Mouse (Mus musculus) regulatory T cell (primary cell): ENCODE data around the gene Phf1.
"Not testable (repeated sequence)": the region's sequence is repeated elsewhere in the genome, so short reads cannot be mapped to it uniquely, and the experiment has no call there.

ENCODE experiments used
- in situ Hi-C: fragments of 300-600 bp; cut with MboI, MseI; formaldehyde crosslinking; loops from one replicate; pipeline ENCODE4 v1.15.1; 2025; ENCODE audit warnings: high pct_unique_total_duplicates

The Phf1 gene

DNA sequence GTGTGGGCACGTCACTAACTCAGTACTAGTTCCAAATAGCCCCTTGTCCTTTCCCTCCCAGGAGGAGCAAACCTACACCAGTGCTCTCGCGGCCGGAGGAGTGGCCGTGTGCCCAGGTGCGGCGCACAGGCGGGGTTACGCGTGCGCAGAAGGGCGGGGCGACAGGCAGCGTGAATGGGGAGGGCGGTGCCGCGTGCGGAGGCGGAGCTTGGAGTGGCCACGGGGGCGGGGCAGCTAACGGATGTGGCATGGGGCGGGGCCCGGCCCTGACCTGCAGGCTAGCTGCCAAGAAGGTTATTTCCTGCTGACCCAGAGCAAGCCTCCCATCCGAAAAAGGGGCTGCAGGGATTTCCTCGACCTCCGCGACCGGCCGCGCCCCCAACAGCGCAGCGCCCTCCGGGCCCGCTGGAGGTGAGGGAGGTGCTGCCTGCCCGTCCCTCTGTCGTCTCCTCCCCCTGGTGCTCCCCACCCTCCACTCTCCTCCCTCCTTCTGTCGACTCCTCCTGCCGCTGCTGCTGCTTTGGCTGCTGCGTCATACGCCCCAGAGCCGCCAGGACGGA, at the start of gene Phf1:
Gene Phf1, plus strand, starts transcription at position 214 of the 560 bp plus-strand sequence.
- in situ Hi-C loops, result no loop called here

DNA sequence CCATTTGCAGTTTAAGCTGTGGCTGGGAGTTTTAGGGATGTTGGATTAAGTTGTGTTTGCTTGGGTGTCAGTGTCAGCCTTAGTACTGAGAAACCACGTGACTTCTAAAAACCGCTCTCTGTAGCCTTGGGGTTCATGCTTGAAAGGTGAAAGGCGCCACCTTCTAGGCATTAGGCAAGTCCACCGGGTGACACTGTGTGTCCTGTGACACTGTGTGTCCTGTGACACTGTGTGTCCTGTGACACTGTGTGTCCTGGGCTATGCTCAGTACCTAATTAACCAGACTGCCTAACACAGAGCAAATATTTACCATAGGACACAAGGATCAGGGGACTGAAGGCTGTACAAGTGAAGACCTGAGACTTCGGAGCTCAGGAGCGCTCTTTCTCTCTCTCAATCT, 49.3 kb upstream of the Phf1 start:
- in situ Hi-C loops, result no loop called here

DNA sequence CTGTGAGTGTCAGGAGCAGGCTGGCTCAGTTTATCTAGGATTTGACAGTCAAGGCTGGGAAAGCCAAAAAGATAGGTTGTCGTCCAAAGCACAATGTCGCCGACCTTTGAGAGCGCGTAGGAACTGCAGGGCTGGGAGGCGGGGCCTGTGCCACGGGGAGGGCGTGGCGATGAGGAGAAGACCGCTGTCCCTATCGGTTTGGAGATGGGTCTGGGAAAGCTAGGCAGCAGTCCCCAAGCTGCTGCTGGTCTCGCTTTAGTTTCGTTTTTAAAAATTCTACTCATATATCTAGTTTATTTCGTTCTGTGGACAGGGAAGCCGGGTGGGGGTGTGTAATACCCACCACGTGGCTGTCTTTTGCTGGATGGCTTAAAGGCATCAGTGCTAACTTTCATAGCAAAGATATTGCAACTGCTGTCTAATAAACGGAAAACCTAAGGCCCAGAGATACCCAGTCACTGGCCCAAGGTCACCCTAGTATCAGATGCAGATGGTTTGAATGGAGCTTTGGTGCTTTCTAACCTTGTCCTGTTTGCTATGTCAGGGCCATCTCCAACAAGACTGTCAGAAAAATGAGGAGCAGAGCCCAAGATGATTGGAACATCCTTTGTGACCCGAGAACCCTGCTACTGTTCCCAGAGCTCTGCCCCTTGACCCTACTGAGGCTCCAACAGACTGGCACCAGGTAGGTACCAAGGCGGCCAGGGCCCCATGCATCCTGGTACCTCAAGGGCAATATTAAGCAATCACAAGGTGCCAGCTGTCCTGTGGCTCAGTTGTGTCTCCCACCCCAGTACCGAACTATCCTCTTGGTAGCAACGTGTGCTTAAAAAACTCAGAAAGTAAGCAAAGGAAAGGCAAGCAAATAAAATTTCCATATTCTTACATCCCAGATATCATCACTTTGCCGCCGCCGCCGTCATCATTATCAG, 47.6 kb upstream of the Phf1 start:
- in situ Hi-C loops, result no loop called here

DNA sequence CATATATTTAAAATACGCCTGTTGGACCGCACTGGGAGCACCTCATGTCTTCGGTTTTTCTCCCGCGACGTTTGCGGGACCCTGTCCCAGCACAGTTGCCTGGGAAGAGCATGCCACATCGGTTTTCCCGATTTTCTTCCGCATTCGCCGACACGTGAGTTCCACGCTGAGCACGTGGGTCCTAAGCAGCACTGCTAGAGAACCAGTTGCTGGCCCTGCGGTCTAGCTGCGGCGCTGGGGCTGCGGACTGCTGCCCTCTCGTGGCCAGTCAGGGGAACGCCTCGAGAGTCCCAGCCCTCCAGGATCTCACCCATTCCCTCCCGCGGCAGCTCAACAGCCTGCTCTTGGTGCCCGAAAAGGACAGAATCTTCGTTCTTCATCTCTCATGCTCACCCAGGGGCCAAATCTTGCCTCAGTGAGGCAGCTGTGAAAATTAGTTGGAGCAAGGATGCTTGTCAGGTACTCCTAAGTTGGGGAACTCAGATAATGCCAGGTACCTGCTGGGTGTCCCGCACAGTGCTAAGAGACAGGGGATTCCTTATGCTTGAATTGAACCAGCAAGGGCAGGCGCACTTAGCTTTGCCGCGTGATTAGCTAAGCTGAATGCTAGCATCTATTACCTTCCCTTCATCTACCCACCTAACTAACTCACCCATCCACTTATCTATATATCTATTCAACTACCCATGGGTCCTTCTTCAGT, 46.7 kb upstream of the Phf1 start:
- in situ Hi-C loops, result no loop called here

DNA sequence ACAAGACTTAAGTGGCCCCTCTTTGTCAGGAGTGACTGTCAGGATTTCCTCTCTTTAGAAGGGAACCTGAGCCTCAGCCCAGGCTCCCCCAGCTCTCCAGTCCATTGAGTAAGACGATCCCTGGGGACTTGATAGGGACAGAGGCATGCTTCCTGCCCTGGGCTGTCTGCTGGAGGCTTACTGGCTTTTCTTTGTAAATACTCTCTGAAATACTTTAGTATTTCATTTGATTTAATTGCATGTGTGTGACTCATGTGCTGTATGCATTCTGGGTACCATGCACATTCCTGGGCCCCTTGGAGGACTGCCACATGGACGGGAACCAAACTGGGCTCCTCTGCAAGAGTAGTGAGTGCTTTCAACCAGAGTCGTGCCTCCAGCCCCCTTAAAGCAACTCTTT, 44.9 kb upstream of the Phf1 start:
- in situ Hi-C loops, result no loop called here

DNA sequence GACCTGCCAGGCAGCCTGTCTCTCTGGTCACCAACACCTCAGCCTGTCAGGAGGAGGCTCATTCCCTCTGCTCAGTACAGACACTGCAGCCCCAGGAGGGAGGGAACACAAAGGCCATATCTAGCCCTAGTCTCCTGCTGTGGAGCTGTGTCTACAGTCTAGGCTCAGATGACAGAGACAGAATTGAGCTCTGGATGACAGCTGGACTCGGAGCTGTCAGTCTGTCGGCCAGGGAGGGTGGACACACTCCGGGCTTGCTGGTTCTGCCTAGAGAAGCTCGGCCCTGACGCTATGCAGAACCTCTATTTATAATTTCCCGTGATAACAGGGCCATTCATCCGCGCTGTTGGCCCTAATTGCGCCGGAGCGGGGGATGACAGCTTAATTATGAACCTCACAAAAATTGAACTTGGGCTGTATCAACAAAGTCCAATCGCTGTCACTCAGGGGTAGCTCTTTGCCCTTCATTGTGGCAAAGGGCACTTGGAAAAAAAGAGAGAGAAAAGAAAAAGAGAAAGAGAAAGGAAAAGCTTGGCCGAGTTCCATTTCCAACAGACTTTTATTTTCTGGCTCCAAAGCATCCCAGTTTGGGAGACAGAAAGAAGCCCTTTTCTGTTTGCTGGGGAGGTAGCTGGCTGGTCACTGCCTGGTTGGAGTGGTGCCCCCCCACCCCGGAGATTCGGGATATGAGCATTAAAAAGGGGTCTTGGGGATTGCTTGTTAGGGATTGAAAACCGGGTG, 40.0 kb upstream of the Phf1 start:
- in situ Hi-C loops, result no loop called here

DNA sequence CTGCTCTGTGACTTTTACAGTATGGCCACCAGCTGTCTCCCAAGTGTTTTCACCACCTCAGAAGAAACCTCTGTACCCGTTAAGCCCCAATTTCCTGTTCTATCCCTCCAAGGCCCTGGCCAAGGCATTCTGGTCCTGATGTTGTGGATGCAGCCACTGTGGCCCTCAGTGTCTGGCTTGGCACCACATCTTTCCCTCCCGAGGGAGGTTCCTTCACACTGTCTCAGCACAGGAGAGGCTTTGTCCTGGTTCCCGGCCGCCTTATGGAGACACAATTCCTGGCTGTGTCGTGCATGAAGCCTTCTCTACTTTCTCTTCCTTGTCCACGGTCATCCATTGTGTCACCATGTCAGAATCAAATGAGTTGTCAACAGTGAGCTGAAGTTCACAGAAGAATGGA, 39.4 kb upstream of the Phf1 start:
- in situ Hi-C loops, result no loop called here

DNA sequence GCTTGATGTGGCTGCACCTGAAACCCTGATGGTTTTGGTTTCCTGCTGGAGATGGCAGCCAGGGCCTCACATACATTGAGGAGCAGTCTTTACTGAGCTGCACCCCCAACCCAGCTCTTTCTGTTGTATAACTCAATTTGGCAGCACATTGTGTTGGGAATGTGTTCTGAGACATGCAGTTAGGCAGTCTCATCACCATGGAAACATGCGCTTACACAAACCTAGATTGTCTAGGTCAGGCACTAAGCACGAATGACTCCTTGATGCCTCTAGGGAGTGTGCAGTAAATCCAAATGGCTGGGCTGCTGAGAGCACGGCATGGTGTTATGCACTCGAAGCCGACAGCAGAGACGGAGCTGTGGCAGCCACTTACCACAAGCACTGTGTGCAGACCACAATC, 38.5 kb upstream of the Phf1 start:
- in situ Hi-C loops, result no loop called here

DNA sequence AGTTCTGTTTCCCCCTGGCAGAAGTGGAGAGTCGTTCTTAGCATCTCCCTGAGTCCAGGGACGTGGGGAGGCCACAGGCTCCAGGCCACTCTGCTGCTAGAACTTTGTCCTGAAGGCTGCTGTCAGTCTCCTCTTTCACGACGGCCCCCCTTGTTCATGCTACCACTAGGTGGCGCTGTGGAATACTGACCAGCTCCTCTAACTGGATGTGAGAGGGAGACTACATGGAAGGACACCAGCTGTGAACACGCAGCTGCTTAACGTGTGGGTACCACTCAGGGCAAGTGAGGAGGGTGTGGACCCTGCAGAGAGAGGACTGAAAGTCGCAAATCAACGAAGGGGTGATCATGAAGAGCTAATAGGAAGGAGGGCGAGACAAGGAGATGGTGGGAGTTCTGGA, 37.3 kb upstream of the Phf1 start:
- in situ Hi-C loops, result no loop called here

DNA sequence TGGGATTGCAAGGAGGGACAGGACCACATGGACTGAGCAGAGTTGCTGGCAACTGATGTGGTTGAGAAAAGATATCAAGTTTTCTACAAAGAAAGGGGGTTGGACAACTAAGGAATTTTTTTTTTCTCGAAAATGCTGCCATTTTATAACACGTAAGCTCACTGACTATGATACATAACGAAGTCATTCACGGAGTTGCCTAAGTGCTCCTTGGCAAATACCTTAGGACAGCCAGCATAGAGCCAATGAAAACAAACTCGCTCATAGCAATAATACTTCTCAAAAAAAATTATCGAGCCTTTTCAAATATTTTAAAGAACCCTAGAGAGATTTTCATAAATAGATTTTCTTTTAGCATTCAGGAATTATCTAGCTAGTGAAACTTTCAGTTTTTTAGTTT, 31.9 kb upstream of the Phf1 start:
- in situ Hi-C loops, result no loop called here

DNA sequence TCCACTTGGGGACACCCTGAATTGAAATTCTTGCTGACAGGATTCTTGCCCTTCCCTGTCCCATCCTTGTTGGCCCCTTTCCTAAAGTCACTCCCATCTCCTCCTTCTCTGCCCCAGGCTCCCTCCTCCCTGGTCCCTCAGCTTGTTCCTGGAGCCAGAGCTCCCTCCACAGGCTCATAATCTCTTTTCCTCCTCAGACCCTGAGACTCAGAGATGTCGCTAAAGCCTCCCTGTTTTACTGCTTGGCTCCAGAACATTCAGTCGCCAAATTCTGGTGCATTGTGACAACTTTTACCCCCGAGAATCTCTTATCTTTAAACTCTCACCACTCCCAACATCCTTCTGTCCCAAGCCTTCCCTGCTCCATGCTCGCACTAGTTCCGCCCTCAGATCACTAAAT, 28.5 kb upstream of the Phf1 start:
- in situ Hi-C loops, result no loop called here

DNA sequence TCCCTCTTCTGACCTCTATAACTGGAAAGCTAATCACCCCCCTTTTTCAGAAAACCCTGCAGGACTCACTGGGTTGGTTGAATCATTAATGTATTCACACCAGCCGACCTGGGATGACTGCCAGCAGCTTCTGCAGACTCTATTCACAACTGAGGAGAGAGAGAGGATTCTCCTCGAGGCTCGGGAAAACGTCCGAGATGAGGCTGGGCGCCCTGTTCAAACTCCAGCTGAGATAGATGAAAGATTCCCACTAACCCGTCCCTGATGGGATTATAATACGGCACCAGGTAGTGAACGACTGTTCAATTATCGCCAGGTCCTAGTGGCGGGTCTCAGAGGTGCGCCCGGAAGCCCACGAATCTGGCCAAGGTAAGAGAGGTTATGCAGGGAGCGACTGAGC, 25.3 kb upstream of the Phf1 start:
- in situ Hi-C loops, result not testable (repeated sequence)

DNA sequence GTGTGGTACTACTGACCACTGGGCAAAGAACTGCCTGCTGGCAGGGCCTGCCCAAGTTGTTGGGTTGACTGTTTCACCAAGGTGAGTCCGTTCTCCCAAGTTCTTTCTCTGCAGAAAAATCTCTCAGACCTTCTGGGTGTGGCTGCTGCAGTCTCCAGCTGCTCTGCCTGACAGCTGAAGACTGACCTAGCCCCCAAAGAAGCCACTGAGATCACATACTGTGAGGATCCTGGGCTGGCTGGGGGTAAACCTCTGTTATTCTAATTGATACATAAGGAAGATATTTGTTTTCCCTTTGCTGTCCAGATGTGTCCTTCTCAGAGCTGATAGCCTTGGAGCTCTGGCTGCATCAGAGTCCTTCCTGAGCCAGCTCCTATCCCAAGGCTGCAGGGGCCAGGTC, 17.6 kb upstream of the Phf1 start:
- in situ Hi-C loops, result no loop called here

DNA sequence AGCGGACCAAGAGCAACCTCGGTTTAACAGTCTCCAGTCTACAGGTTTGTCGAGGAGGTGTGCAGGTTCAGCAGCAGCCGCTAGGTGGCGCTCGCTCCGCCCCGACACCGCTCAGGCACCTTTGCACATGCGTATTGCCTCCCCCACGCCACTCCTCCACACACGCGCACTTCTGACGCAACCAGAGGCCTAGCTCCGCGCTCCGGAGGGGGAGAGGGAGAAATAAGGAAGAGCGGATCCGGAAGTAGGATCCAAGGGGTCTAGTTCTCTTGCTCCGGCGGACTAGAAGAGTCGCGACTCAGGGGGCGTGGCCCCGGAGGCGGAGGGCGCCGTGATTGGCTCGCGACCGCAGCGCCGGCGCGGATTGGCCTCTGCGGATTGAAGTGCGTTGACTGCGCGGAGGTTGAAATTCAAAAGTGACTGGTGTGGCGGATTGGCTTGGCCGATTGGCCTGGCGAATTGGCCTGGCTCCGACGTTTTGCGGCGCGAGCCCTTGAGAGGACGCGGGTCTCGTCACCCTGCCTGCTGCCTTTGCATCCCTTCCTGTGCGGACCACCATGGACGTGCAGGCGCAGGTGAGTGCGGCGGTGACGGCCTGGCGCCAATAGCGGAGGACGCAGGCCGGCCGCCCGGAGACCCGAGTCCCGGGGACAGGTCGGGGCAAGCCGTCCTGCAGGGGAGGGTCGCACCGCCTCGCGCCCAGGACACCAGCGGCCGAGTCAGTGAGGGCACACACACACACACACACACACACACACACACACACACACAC, 16.0 kb upstream of the Phf1 start, which contains the start of gene Kifc5b:
Gene Kifc5b, plus strand, starts transcription at position 381 of the 772 bp plus-strand sequence.
- in situ Hi-C loops, result no loop called here

DNA sequence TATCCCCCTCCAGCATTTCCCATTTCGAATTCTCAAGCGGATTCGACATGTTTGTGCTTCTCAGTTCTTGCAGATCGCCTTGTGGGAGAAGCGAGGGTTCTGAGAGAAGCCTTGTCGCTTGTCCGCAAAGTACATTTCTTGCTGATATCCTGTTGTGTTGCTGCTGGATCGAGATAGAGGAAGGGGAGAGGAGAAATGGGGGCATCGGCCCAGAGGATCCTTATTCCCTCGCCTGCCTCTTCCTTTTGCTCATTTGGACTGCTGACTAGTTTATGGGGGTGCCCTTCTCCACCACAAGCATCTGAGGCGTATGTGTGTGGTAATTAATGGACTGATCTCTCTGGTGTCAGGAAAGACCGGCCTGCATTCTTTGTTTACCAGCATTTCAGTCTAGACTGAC, 15.3 kb upstream of the Phf1 start:
- in situ Hi-C loops, result not testable (repeated sequence)

DNA sequence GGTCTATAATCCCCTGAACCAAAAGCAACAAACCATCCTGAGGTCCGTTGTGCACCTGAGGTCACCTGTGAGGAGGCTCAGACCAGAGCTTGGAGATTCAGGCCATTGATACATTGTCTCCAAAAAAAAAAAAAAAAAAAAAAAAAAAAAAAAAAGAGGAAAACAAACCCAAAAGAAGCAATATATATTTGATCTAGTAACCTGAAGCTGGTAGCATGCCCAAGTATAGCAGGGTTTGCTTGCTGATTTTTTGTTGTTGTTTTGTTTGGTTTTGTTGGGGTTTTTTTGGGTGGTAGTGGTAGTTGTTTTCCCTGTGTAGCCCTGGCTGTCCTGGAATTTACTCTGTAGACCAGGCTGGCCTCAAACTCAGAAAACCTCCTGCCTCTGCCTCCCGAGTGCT, 14.5 kb upstream of the Phf1 start:
- in situ Hi-C loops, result no loop called here

DNA sequence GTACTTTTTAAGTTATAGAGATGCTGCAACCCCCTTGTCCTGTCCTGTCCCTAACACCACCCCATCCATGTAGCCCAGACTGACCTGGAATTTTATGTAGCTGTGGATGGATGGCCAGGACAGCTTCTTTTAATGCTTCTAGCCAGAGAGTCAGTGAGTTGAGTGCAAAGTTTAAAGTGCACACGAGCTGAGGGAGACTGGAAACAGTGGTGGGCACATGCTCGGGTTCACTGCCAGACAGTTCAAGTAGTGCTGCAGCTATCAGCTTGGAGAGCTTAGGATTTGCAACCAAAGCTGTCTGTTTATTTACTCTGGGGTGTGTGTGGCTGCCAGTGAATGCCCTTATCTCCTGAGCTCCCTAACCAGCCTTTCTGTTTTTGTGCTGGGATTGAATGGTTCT, 13.3 kb upstream of the Phf1 start:
- in situ Hi-C loops, result not testable (repeated sequence)

DNA sequence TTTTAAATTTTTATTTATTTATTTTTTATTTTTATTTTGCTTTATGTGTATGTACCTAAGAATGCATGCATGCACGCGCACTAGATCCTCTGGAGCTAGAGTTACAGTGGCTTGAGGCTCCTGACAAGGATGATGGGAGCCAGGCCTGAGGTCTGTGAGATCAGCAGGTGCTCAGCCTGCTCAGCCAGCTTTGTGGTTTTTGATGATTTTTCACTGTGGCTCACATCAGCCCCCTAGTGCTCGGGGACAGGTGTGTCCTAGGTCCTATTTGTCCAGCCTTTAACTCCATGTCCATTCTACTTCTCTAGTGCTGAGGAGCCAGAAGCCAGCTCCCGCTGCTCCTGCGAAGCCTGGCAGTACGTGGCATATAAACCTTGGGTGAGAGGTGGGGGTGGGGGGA, 10.5 kb upstream of the Phf1 start:
- in situ Hi-C loops, result loop anchor here (5.0 kb wide), 1 partner anchor 50 kb away; the partner anchor contains the start of gene Zbtb9

DNA sequence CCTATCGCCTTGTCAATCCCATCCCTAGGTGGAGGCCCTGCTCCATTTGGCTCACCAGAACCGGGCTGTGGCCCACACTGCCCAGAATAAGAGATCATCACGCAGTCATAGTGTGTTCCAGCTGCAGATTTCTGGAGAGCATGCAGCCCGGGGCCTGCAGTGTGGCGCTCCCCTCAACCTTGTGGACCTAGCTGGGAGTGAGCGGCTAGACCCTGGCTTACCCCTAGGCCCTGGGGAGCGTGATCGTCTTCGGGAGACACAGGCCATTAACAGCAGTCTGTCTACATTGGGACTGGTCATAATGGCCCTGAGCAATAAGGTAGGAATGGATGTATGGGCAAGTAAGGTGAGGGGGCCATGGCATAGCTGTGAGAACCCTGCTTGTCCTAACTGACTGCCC, 7.4 kb upstream of the Phf1 start:
- in situ Hi-C loops, result not testable (repeated sequence)

DNA sequence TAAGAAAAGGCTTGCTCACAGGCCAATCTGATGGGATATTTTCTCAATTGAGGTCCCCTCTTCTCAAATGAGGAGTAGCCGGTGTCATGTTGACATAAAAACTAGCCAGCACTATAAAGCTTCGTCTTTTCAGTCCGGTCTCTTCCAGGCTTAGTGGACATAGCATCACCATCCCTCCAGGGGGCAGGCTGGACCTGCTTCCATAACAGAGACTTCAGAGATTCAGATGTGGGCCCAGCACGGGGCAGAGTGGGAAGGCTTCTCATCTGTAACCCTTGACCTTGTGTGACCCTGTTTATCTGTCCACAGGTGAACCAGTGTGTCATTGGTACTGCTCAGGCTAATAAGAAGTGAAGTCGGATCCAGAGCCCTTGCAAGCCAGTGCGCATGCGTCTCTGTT, 1.1 kb upstream of the Phf1 start:
- in situ Hi-C loops, result not testable (repeated sequence)

DNA sequence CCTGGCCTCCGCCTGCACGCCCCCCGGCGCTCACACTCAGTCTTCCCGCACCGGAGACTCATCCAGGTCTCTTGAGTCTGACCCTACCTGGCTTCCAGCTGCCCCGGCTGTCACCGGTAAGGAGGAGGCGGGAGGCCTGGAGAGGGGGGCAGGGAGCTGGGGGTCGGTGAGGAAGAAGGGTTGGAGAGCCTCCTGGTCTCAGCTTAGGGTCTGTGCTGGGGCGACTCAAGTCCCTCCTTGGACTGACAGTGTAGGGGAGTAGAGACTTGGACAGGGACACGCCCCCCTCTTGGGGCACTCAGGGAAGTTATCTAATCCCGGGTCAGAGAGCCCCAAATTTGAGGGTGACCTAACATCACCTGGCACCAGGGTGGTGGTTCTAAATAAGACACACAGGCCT, 567 bp downstream of the Phf1 start:
- in situ Hi-C loops, result no loop called here
